Mouse (Mus musculus): ENCODE measurements around the gene St6galnac3.

- TF ChIP-seq CTCF (IDR thresholded peaks at IDR 0.05; ENCODE audit: extremely low read depth, insufficient read depth, low read length) (no peak), POLR2A (IDR thresholded peaks at IDR 0.05; ENCODE audit: extremely low read depth, insufficient read depth, low read length) (no peak)
These were observed 371.5 kb downstream of the St6galnac3 start for GRCm38 (mm10) chr3:153353313-153354103.
